In genomic region chr10:119932794-119933193, GRCm38 (mm10) we compare ENCODE assay signal across 19 mouse cellular contexts.
DNase-seq lines count a peak whose midpoint lies in the region; ATAC-seq and TF ChIP-seq lines count a peak whose summit lies in the region.
"Had no signal": no experiment of that assay in that cellular context is flagged by ENCODE, and none has a peak within 500 bp of the region (broad histone marks: within the 10 kb centered on the region; RNA-seq: fewer than 3 reads in every experiment).

No protein-coding gene starts in this region.

- H3K9ac ChIP-seq in liver, postnatal 0 days (replicated peaks) = no peak overlapping the region
- H3K9ac ChIP-seq in stomach, embryonic 16.5 days (ENCODE audit: low read length) = no peak overlapping the region
- H3K9ac ChIP-seq: heart, embryonic 15.5 days; hindbrain, embryonic 14.5 days; liver, embryonic 15.5 days; neural tube, embryonic 12.5 days had no signal

- ATAC-seq in liver, postnatal 0 days = no peak
- ATAC-seq in stomach, embryonic 16.5 days (ENCODE audit: insufficient read depth, low FRiP score) = peak; percentile 33; the same call in 1 of the 2 replicates

- TF ChIP-seq EP300 in liver, postnatal 0 days (IDR thresholded peaks at IDR 0.05; ENCODE audit: low read depth) = no peak

- no peak overlapping the region for H3K4me2 ChIP-seq in liver, postnatal 0 days (ENCODE audit: low read depth, low read length)
- H3K4me2 ChIP-seq in stomach, embryonic 16.5 days (ENCODE audit: low read depth, low read length) = no peak overlapping the region
- H3K4me2 ChIP-seq: heart, embryonic 15.5 days; hindbrain, embryonic 14.5 days; liver, embryonic 15.5 days; neural tube, embryonic 12.5 days had no signal

- WGBS in liver, postnatal 0 days (ENCODE audit: insufficient replicate concordance) = 59% methylated on average over 4 of the region's 4 CpGs
- WGBS in stomach, embryonic 16.5 days = 46% methylated on average over 4 of the region's 4 CpGs
- 66% methylated on average over 4 of the region's 4 CpGs for WGBS in hindbrain, embryonic 10.5 days

- DNase-seq in embryo, embryonic 10.5 days (ENCODE audit: low spot score) = peak; percentile 24
- no peak for DNase-seq in embryo, embryonic 10 days (ENCODE audit: low spot score)
- DNase-seq in liver, postnatal 0 days = no peak
- no peak for DNase-seq in liver
- peak; percentile 47 for DNase-seq in R1 (ENCODE audit: low read depth, low spot score)
- DNase-seq in hindbrain, embryonic 10.5 days (ENCODE audit: low spot score) = no peak
- no peak for DNase-seq in layer of hippocampus, postnatal 25 days (ENCODE audit: extremely low spot score in 1 of 2, low spot score in 1 of 2)
- DNase-seq: adrenal gland, postnatal 14 days; cerebellum, postnatal 14 days; kidney, adult 18-20 months; kidney, postnatal 36 days; right cerebral cortex, postnatal 14 days had no signal

- H3K36me3 ChIP-seq in liver, postnatal 0 days (replicated peaks; ENCODE audit: insufficient read depth, low read length) = no peaks in the 10 kb centered on the region
- H3K36me3 ChIP-seq in stomach, embryonic 16.5 days (ENCODE audit: control insufficient read depth, insufficient read depth, low read length) = no peaks in the 10 kb centered on the region
- peaks cover 5% of the 10 kb centered on the region for H3K36me3 ChIP-seq in hindbrain, embryonic 10.5 days
- H3K36me3 ChIP-seq: heart, embryonic 15.5 days; limb, embryonic 10.5 days; liver, embryonic 15.5 days; neural tube, embryonic 12.5 days had no signal

- no peak overlapping the region for H3K4me3 ChIP-seq in liver, postnatal 0 days (ENCODE audit: low read depth, low read length)
- no peak overlapping the region for H3K4me3 ChIP-seq in stomach, embryonic 16.5 days (replicated peaks; ENCODE audit: low read length)
- H3K4me3 ChIP-seq in hindbrain, embryonic 10.5 days = no peak overlapping the region
- H3K4me3 ChIP-seq: forebrain, embryonic 10.5 days; heart, embryonic 15.5 days; limb, embryonic 10.5 days; liver, embryonic 15.5 days; neural tube, embryonic 12.5 days had no signal

- no peak overlapping the region for H3K27ac ChIP-seq in liver, postnatal 0 days (ENCODE audit: low read depth)
- no peak overlapping the region for H3K27ac ChIP-seq in stomach, embryonic 16.5 days (ENCODE audit: low read length)
- no peak overlapping the region for H3K27ac ChIP-seq in hindbrain, embryonic 10.5 days
- H3K27ac ChIP-seq: forebrain, embryonic 10.5 days; heart, embryonic 15.5 days; hindbrain, embryonic 14.5 days; limb, embryonic 10.5 days; liver, embryonic 15.5 days; neural tube, embryonic 12.5 days had no signal

- no peaks in the 10 kb centered on the region for H3K9me3 ChIP-seq in liver, postnatal 0 days (ENCODE audit: low read length)
- no peaks in the 10 kb centered on the region for H3K9me3 ChIP-seq in stomach, embryonic 16.5 days (replicated peaks; ENCODE audit: control insufficient read depth, low read length)
- no peaks in the 10 kb centered on the region for H3K9me3 ChIP-seq in hindbrain, embryonic 10.5 days
- H3K9me3 ChIP-seq: forebrain, embryonic 10.5 days; heart, embryonic 15.5 days; limb, embryonic 10.5 days; liver, embryonic 15.5 days; neural tube, embryonic 12.5 days had no signal

- TF ChIP-seq CTCF in liver, postnatal 0 days (IDR thresholded peaks at IDR 0.05; ENCODE audit: low read depth) = 0 out of 2 replicates have a peak, but pooled peaks have one; percentile 24

- peaks cover under 1% of the 10 kb centered on the region; the same call in 1 of the 2 replicates for H3K4me1 ChIP-seq in liver, postnatal 0 days (ENCODE audit: insufficient read depth)
- no peaks in the 10 kb centered on the region; the same call in 1 of the 2 replicates for H3K4me1 ChIP-seq in stomach, embryonic 16.5 days (ENCODE audit: control insufficient read depth, insufficient read depth, low read length)
- H3K4me1 ChIP-seq in hindbrain, embryonic 10.5 days (replicated peaks) = no peaks in the 10 kb centered on the region
- H3K4me1 ChIP-seq: forebrain, embryonic 10.5 days; heart, embryonic 15.5 days; limb, embryonic 10.5 days; liver, embryonic 15.5 days; neural tube, embryonic 12.5 days had no signal

- no peaks in the 10 kb centered on the region for H3K27me3 ChIP-seq in liver, postnatal 0 days (ENCODE audit: insufficient read depth, low read length)
- H3K27me3 ChIP-seq in stomach, embryonic 16.5 days (ENCODE audit: control insufficient read depth, insufficient read depth, low read length) = no peaks in the 10 kb centered on the region
- no peaks in the 10 kb centered on the region for H3K27me3 ChIP-seq in hindbrain, embryonic 10.5 days (ENCODE audit: insufficient read depth, poor library complexity, severe bottlenecking)
- H3K27me3 ChIP-seq: heart, embryonic 15.5 days; liver, embryonic 15.5 days; neural tube, embryonic 12.5 days had no signal

Comparison
In these comparisons a context has a peak if more than half of its experiments do, and no peak if none do; other contexts are left out.
1. DNase-seq: peak in embryo, embryonic 10.5 days (single experiment) and R1 (single experiment); none in embryo, embryonic 10 days (single experiment), liver, postnatal 0 days (single experiment), liver (single experiment), hindbrain, embryonic 10.5 days (single experiment) and layer of hippocampus, postnatal 25 days (0 of 2).